Mouse (Mus musculus) NIH3T3 (cell line): ENCODE data around the gene Thap12.
A peak's percentile ranks its signal among the peaks of the same experiment; 100 is the strongest.

Experiments
- DNase-seq: peaks from one replicate; pipeline ENCODE4 v3.0.0-alpha.2; 2012; ENCODE audit warnings: low read depth

Thap12 gene

DNA sequence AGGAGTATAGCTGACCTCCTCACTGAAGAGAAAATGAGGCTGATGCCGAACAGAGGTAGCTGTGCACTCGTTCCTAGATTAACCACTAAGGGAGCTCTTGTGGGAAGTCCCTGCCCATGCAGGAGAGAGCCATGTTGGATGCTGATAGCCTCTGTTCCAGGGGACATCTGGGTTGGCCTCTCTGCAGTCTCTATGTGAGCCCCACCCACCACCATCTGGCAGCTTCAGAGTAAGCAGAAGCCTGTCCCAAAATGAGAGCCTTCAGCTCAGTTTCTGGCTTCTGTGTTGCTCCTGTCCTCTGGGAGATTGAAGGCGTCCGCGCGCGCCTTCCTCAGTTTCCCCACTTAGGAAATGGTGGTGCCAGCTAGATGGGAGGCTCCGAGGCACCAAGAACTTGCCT, 53.7 kb downstream of the Thap12 start:
- no peak for DNase-seq

DNA sequence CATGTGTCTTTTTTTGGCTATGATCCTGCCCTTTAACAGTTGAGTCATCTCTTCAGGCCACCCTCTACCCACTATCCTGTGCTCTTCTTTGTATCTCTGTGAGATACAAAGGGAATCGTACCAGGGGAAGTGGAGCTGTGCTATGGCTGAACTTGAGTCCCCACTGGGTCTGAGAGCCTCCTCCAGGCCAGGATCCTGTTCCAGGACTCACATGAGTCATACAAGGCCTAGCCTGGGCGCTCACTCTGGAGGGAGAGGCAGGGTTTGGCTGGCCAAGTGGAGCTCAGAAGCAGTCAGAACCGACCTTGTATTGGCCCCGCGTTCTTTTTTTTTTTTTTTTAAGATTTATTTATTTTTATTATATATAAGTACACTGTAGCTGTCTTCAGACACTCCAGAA, 57.2 kb downstream of the Thap12 start:
- peak; percentile 49 for DNase-seq

DNA sequence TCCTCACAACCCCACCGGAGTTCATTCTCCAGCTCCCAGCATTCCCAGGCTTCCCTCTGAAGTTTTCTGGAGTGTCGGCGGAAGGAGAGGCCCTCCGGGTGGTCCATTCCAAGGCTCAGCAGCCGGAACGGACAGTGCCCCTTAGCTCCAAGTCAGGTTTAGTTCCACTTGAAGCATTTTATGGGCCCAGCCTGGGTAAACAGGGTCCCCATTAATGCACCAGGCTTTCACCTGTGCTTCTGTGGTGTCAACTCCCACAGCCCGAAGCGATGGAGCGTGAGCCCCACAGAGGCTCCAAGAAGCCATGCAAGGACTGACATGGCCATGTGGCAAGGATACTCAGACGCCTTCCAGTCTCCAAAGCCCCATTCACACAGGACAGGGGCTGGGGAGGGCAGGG, 61.0 kb downstream of the Thap12 start:
- DNase-seq = no peak

DNA sequence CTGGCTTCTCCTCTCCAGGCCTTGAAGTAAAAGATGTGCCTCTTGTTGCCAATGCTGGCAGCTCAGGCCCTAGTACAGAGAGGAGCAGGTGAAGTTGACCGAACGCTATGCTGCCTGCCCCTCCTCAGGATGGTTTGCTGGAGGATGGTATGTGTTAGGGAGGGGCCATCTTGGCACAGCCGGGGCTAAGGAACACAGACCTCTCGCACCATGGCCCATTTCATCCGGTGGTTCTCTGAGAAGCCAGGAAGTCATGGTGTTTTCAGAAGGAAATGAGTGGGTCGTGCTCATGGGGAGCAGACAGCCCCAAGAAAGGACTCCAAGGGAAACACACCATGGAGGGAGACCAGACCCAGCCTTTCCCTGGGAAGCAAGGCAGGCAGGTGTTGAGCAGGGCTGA, 64.4 kb downstream of the Thap12 start:
- no peak for DNase-seq
